Mouse (Mus musculus) adipocyte (in vitro differentiated cells): ENCODE data around the gene Tcf7l2.

Source experiments
- DNase-seq: peaks from one replicate; pipeline ENCODE4 v3.0.0-alpha.2; 2016; ENCODE audit warnings: low spot score

Gene Tcf7l2

DNA sequence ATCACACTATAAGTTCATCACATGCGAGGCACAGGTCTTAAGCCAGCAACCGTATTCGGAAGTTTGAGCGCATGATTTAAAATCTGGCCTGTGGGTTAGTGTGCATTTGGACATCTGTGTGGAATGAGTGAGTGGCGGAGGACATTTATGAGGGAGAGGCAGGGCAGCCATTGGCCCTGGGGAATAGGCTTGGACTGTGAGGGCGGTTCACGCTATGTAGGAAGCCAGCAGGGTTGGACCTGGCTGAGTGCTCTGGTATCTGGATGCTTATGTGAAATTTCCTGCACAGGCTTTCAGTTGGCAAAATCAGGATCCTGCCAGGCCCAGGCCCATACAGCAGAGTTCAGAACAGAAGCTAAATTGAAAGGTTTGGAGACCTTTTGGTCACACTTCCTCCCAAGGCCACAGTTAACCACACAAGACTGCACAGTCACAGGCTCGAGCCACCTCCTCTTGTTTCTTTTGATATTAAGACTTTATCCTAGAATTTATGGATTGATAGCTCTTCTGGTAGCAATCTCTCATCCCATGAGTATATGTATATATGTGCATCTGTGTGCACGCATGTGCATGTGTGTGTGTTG, 89.4 kb downstream of the Tcf7l2 start:
- DNase-seq, result peak; percentile 33

- DNase-seq, result no peak
Observed at GRCm38 (mm10) chr19:55832122-55832521, 90.5 kb downstream of the Tcf7l2 start.

DNA sequence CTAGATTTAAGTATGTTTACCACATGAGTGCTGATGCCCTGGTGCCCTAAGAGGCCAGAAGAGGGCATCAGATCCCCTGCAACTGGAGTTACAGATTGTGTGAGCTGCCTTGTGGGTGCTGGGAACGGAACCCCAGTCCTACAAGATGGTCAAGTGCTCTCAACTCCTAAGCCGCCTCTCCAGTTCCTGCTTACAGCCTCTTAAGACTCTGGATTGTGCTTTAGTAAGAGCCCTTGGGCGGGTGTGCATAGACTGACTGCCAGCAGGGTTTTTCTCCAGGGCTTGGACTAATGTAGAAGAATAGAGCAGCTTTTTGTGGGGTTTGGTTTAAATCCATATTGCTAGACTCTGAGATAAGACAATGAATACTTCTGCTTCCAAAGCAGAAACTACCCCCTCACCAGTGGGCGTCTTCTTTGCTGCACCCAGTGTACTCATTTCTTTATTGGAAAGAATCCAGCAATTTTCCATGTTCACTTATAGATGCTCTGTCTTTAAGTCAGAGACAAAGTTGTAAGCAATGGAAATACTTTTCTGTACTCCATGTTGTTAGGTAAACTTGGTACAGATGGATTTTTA, 92.3 kb downstream of the Tcf7l2 start:
- DNase-seq, result no peak

DNA sequence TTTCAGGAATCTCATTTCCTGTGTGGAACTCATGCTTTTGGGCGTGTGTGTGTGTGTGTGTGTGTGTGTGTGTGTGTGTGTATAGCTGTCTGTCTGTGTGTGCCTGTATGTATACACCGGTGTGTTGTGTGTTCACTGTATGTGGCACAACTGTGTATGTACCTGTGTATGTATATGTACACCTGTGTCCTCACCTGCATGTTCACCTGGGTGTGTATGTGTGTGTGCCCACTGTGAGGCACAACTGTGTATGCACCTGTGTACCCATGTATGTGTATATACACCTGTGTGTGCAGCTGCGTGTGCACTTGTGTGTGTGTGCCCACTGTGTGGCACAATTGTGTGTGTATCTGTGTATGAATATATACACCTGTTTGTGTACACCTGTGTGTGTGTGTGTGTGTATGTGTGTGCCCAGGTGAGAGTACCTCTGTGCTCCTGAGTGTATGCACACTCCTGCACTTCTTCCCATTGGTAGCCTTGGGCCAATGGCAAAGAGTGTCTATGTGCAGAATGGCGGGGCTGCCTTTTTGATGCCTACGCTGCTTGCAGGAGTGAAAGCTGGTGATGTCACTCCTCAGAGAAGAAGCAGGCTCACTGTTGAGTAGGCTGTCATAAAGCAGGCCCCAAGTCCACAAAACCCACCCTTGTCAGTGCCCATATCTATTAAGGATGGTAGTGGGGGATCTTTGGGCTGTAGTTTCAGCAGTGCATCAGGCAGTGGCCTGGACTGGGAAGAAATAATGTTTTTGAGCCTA, 95.5 kb downstream of the Tcf7l2 start:
- no peak for DNase-seq

DNA sequence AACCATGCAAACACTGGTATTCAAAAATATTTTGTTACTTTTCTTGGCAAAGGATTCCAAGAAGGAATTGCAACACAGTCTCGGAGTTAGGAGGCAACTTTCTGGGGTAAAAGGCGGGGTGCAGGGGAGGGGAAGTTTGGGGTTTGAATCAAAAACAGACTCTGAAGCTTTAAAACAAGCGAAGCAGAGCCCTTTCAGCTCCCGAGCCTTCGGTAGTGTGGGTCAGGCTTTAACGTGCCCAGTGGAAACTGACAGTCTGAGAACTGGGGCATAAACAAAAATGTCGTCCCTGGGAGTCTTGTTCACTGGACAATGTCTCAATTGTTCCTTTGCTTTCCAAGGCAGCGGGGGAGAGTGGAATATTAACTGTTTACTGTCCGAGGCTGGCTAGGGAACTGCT, 96.3 kb downstream of the Tcf7l2 start:
- peak; percentile 95 for DNase-seq

DNA sequence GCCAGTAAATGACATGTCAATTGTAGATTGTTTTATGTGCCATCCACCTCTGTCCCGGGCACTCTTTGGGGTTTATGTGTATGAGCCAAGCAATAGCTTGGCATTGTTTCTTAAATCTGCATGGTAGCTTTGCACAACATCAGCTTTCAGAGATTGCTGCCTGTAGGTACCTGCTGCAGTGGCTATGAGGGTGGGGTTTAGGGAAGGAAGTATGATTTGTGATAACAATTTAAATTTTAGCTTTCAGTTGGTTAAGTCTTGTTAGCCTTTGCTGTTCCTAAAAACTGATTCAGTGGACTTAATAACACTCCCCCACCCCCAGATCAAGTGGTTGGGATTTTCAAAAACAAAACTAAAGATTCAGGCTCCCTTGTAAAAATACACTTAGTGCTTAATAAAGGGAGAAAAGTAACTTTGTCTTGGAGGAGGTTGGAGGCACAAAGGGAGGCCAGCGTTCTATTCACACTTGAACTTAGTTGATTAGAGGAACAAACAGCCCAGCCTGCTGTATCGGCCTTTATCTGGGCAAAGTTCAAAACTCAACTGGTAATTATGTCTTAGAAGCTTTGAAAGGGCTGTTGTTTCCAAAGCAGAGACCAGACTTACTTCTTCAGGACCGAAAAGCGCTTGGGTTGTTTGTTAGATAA, 96.9 kb downstream of the Tcf7l2 start:
- peak; percentile 45 for DNase-seq

GRCm38 (mm10) chr19:55839036-55839555, 97.5 kb downstream of the Tcf7l2 start:
- no peak for DNase-seq

DNA sequence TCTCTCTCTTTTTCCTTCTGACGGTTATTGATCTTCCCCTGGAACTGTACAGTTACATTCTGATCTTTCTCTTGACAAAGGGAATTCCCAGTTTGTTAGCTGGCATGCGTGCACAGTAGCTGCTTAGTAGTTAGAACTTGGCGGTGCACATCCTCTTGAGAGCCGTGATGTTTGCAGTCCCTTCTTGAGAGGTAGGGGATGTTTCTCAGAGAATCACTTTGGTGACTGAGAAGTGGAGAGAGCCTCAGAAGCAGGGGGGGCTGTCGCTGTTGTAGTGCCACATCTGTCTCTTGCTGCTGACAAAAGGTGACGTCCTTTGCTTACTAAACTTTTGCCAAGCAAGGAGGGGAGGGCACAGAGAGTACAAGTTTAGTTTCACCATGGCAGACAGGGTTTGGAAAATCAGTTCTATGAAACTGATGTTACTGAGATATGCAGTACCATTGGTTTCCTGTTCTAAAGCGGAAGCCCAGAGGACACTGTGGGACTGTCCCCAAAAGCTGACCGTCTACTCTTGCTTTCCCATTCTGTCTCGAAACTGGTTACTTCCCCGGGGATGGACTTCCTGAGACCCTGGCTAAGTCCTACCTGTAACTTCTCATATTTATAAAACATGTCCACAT, 99.0 kb downstream of the Tcf7l2 start:
- no peak for DNase-seq

DNA sequence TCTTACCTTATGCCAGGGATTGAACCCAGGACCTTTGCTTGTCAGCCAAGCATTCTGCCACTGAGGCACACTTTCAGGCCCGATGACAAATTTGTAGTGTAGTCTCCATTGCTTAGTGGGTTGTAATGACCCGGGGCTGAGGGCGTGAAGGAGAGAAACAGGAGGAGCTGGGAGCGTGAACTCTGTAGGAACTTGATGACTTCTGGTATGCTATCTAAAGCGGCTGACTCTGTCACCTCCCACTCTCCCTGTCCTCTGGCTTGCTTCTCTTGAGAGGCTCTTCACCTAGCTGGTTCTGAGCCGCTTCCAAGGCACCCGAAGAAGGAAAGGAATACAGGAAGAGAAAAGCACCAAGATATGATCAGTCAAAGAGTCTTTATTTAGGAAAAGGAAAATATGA, 100.4 kb downstream of the Tcf7l2 start:
- peak; percentile 37 for DNase-seq

DNA sequence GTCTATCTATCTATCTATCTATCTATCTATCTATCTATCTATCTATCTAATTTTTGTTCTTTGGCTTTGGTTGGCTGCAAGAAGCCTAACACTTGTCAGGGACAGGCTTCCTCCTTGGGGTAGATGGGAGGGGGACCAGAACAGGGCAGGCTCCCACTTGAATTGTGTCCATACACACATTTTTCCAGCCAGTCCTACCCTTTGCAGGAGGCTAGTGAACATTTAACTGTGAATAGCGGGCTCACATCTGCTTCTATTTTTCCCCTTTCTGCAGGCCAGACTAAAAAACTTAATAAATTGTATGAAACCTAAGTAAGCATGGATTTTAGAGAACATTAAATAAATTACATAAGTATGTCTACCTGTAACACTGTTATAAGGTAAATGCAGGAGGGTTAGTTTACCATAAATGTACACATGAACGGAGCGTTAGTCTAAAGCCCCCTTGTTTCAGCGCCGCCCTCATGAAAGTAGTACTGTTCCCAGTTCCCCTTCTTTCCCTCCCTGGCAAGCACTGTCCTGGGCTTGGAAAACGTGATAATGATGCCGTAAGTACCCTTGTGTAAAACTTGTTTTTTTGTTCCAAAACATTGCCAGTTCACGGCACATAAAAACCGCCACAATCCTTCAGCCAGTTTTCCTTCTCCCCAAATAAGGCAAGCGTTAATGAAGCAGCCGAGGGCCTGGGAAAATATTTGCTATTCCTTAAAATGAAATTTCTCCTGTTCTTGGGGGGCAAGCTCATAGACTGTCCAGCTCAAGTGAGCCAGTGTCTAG, 101.7 kb downstream of the Tcf7l2 start:
- no peak for DNase-seq

DNA sequence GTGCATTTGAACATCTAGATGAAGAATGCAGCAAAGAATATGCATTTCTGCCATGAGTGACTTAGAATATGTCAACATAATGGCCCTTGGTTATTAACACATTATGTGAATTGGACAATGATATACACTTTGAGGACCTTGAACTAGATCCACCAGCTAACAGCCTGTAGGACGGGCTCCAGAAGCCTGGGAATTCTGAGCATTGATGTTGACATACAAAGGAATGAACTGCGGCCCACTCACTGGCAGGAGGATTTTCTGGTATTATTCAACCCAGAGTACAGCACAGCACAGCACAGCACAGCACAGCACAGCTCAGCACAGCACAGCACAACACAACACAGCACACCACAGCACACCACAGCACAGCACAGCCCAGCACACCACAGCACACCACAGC, 104.1 kb downstream of the Tcf7l2 start:
- peak; percentile 60 for DNase-seq

GRCm38 (mm10) chr19:55846256-55846655, 104.6 kb downstream of the Tcf7l2 start:
- no peak for DNase-seq

- DNase-seq, result no peak
Observed at GRCm38 (mm10) chr19:55847043-55847442, 105.4 kb downstream of the Tcf7l2 start.

DNA sequence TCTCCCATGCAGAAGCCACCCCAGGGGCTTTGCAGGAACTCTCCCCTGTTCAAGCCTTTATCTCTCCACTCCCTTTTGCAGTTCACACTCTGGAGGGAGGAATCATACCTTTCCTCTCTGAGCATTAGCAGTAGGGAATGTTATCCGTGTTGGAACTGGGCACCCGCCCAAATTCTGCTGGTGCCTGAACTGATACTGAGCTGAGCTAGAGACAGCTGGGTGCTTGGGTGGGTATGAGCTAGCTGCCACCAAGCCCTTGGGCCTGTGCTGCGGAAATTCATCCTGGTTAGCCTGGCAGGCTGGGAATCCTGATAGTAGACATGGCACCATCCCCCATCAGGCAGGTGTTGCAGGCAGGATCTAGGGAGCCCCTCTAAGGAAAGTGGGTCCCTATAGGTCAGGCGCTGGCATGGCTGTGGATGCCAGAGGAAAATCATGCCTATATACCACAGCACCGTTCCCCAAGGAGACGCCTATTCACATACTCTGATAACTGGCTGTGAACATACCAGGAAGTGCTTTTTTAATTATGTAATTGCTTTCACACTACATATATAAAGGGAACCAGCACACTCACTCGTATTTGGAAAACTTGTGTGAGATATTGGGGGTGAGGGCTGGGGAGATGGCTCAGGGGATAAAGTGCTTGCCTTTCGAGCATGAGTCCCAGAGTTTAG, 108.9 kb downstream of the Tcf7l2 start:
- DNase-seq, result peak; percentile 45

- DNase-seq, result peak; percentile 87
Observed at GRCm38 (mm10) chr19:55851498-55852324, 110.1 kb downstream of the Tcf7l2 start.

DNA sequence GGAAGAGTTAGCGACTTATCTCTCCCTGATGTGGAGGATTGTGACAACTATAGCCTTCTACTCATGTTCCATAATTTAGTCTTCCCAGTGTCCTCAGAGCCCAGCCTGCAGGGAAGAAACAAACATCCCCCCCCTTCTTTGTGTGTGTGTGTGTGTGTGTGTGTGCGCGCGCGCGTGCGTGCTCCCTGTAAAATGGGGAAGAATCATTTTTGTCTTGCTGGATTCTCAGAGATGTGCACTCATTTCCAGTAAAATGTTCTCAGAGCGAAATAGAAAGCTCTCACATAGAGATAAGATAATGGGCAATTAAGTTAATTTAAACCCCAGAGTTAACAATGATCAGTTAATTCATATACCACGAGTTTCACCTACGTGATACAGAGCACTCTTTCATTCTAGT, 112.8 kb downstream of the Tcf7l2 start:
- DNase-seq, result no peak

DNA sequence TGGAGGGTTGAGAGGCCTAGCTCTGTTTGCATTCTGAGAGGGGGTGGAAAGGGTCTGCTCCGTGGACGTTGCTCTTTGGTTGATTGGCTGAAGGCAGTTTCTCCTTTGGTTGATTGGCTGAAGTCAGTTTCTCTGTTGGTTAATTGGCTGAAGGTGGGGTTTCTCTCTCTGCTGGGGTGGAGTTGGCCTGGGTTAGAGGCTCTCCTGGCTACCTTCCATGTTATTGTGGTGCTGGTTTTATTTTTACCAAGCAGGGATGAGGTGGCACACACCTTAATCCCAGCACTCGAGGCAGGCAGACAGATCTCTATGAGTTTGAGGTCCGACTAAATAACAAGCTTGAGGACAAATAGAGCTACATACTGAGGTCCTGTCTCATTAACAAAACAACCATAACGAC, 114.0 kb downstream of the Tcf7l2 start:
- no peak for DNase-seq

GRCm38 (mm10) chr19:55857328-55857727, 115.7 kb downstream of the Tcf7l2 start:
- no peak for DNase-seq

GRCm38 (mm10) chr19:55860009-55860743, 118.6 kb downstream of the Tcf7l2 start:
- no peak for DNase-seq
